Comparison of ENCODE assay signal across 13 mouse cellular contexts in the genomic region with DNA sequence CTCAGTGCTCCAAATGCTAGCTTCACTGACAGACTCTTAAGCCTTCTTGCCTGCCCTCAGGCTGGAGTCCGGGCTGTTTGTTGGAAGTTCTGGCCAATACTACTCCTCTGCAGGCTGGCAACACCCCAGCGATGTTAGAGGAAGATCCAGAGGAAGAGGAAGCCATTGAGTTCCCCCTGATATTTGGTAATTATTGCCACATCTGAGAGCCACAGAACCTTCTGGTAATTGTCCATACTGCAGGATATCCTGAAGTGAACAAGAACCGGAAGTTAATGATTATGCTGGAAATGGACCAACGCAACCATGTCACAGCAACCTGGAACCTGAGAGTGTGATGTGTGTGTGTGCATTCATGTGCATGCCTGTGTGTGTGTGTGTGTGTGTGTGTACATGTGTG.
DNase-seq lines count a peak whose midpoint lies in the region; ATAC-seq and TF ChIP-seq lines count a peak whose summit lies in the region.
"Had no signal": no experiment of that assay in that cellular context is flagged by ENCODE, and none has a peak within 500 bp of the region (broad histone marks: within the 10 kb centered on the region; RNA-seq: fewer than 3 reads in every experiment).

No protein-coding gene starts in this region.

- DNase-seq in heart, adult 8-10 months (ENCODE audit: low spot score) = peak; percentile 37
- no peak for DNase-seq in heart, embryonic 10.5 days (ENCODE audit: low spot score)
- peak; percentile 22 for DNase-seq in induced T-regulatory cell, adult 2 months (ENCODE audit: low read depth)
- no peak for DNase-seq in urinary bladder, adult 18-20 months (ENCODE audit: low spot score in 2 of 2)
- DNase-seq in B cell, adult 2 months = no peak
- DNase-seq in spleen, postnatal 4 days (ENCODE audit: low spot score in 2 of 2) = no peak
- DNase-seq: cerebellum, adult 11 months; gastrocnemius, adult 2 months; right cerebral cortex, postnatal 14 days had no signal

- no peak overlapping the region for H3K27ac ChIP-seq in heart, embryonic 10.5 days
- peak overlapping the region; percentile 57 for H3K27ac ChIP-seq in bone marrow, adult 2 months (ENCODE audit: control insufficient read depth, insufficient read depth, low read depth, low read length, poor library complexity)
- H3K27ac ChIP-seq: gastrocnemius, adult 2 months; hindbrain, embryonic 13.5 days had no signal

- peaks cover 3% of the 10 kb centered on the region; the same call in 1 of the 2 replicates for H3K4me1 ChIP-seq in heart, embryonic 10.5 days
- peaks cover 1% of the 10 kb centered on the region; the same call in 1 of the 2 replicates for H3K4me1 ChIP-seq in bone marrow, adult 2 months (ENCODE audit: control insufficient read depth, insufficient read depth, low read length)

- TF ChIP-seq POLR2A in bone marrow, adult 2 months (IDR thresholded peaks at IDR 0.05; ENCODE audit: borderline replicate concordance, control insufficient read depth, low read depth, low read length) = no peak

- H3K36me3 ChIP-seq in heart, embryonic 10.5 days = no peaks in the 10 kb centered on the region
- H3K36me3 ChIP-seq: hindbrain, embryonic 13.5 days had no signal

- H3K4me3 ChIP-seq in heart, embryonic 10.5 days = no peak overlapping the region
- H3K4me3 ChIP-seq in bone marrow, adult 2 months (replicated peaks; ENCODE audit: control insufficient read depth, low read depth, low read length) = peak overlapping the region; percentile 41
- H3K4me3 ChIP-seq: gastrocnemius, adult 2 months; hindbrain, embryonic 13.5 days; myocyte had no signal

- 59% methylated on average over 4 of the region's 4 CpGs for WGBS in heart, embryonic 10.5 days
- WGBS in bone marrow, adult 2 months = 3% methylated on average over 4 of the region's 4 CpGs

- peak; percentile 81 for ATAC-seq in monocyte, adult 5-6 weeks (replicated peaks; ENCODE audit: insufficient number of reproducible peaks, low FRiP score, low TSS enrichment, poor library complexity, severe bottlenecking)

- no peaks in the 10 kb centered on the region for H3K9me3 ChIP-seq in heart, embryonic 10.5 days
- H3K9me3 ChIP-seq: hindbrain, embryonic 13.5 days had no signal

- no peak for TF ChIP-seq CTCF in bone marrow, adult 2 months (IDR thresholded peaks at IDR 0.05; ENCODE audit: control insufficient read depth, insufficient read depth, low read length)

- H3K27me3 ChIP-seq in heart, embryonic 10.5 days (ENCODE audit: insufficient read depth, poor library complexity, severe bottlenecking) = 0 out of 2 replicates have a peak, but pooled peaks cover 4% of the 10 kb centered on the region

Comparison
In these comparisons a context has a peak if more than half of its experiments do, and no peak if none do; other contexts are left out.
1. DNase-seq: peak in heart, adult 8-10 months (single experiment) and induced T-regulatory cell, adult 2 months (single experiment); none in heart, embryonic 10.5 days (single experiment), urinary bladder, adult 18-20 months (0 of 2), B cell, adult 2 months (0 of 2) and spleen, postnatal 4 days (0 of 2).